Mouse (Mus musculus): Measurements from ENCODE around the gene Tcte2. TPM values are rescaled to one million over a fixed set of nuclear protein-coding genes. Genes with fewer than 3 reads are reported as not detected.

Gene Tcte2
- polyA plus RNA-seq, 1 experiment from 2014 or later = 0.49 TPM

- peaks cover 16% of the 10 kb centered on the region for H3K4me1 ChIP-seq
These were observed 98.0 kb downstream of the Tcte2 start for GRCm38 (mm10) chr17:13663386-13664166.

More at GRCm38 (mm10) chr17:13663386-13664166, 98.0 kb downstream of the Tcte2 start:
- WGBS (ENCODE audit: insufficient replicate concordance) = 61% methylated on average over 13 of the region's 13 CpGs
- Histone ChIP-seq H3K36me3 (no peaks in the 10 kb centered on the region), H3K27me3 (replicated peaks) (peaks cover 2% of the 10 kb centered on the region; the same call in 1 of the 2 replicates), H3K27ac (no peak overlapping the region), H3K4me2 (no peak overlapping the region), H3K9me3 (replicated peaks) (no peaks in the 10 kb centered on the region), H3K4me3 (no peak overlapping the region), H3K9ac (no peak overlapping the region)
- no peak for ATAC-seq

Other genes with a start within 250 kb of the Tcte2 start
- gene Afdn, start 1.3 kb downstream of the Tcte2 start, polyA plus RNA-seq (2016; fragmentation: Nextera tagmentation; extraction: Ambion mirVana) = 19.4 and 21.3 TPM in 2 replicates
- gene Gm7168, start 186.5 kb upstream of the Tcte2 start, polyA plus RNA-seq (2016; fragmentation: Nextera tagmentation; extraction: Ambion mirVana) = not detected in 2 replicates
- gene Gm7356, start 241.9 kb upstream of the Tcte2 start, polyA plus RNA-seq (2016; fragmentation: Nextera tagmentation; extraction: Ambion mirVana) = not detected in 2 replicates

All from liver, embryonic 12.5 days (tissue).